Mouse (Mus musculus) erythroblast, embryonic 14.5 days (primary cell): ENCODE measurements around the gene Grem1.

Source experiments
- GATA1 ChIP-seq: IDR thresholded peaks from 2 replicates; pipeline ENCODE4 v1.6.1; 2012; ENCODE audit warnings: low read length, inconsistent platforms, mixed read lengths
- TAL1 ChIP-seq: IDR thresholded peaks from 3 replicates; pipeline ENCODE4 v1.6.1; 2012; ENCODE audit warnings: low read length, inconsistent platforms, mixed read lengths

- TF ChIP-seq TAL1 (no peak), GATA1 (no peak)
Observed at GRCm38 (mm10) chr2:113778036-113778435, 19.6 kb upstream of the Grem1 start.
